Mouse (Mus musculus) adrenal gland, adult 2 months (tissue): Measurements from ENCODE around the gene Sbk1. TPM values are rescaled to one million over a fixed set of nuclear protein-coding genes. Genes with fewer than 3 reads are reported as not detected.

Source experiments
- DNase-seq: peaks from one replicate; pipeline ENCODE4 v3.0.0; 2021
- polyA plus RNA-seq: library from polyadenylated mRNA; depleted of rRNA; stranded (reverse); fragments of >200 nt; gene quantifications from 2 replicates; pipeline ENCODE4 v1.2.3, GENCODE M21; 2012; rRNA removed
- total RNA-seq, 2 experiments: library from RNA; stranded (reverse); gene quantifications; 2 replicates each; pipeline ENCODE4 v1.2.3; 2021

The Sbk1 gene
- total and polyA plus RNA-seq, 3 experiments = 32.4 to 178 (median 91.1) TPM

GRCm38 (mm10) chr7:126338906-126339305, 66.5 kb downstream of the Sbk1 start:
- DNase-seq = no peak

GRCm38 (mm10) chr7:126339521-126339971, 67.1 kb downstream of the Sbk1 start:
- no peak for DNase-seq

GRCm38 (mm10) chr7:126340206-126340618, 67.8 kb downstream of the Sbk1 start:
- no peak for DNase-seq

- DNase-seq = no peak
These were observed 68.5 kb downstream of the Sbk1 start for GRCm38 (mm10) chr7:126340896-126341295.

Other genes with a start within 250 kb of the Sbk1 start
- 100 to 1,000 TPM in 1 of 2 experiments, 10 to 100 TPM in 1; 68.8 to 110 TPM for gene Gsg1l, start 190.2 kb upstream of the Sbk1 start, total RNA-seq
- 158 and 175 TPM in 2 replicates for gene Gsg1l, start 190.2 kb upstream of the Sbk1 start, polyA plus RNA-seq
- 100 to 1,000 TPM in 1 of 2 experiments, 10 to 100 TPM in 1; 87.1 to 100 TPM for gene Xpo6, start 72.1 kb upstream of the Sbk1 start, total RNA-seq
- 131 and 176 TPM in 2 replicates for gene Xpo6, start 72.1 kb upstream of the Sbk1 start, polyA plus RNA-seq
- 1 to 10 TPM in 1 of 2 experiments, under 1 TPM in 1; 0.43 to 1.1 TPM for gene Lat, start 97.0 kb downstream of the Sbk1 start, total RNA-seq
- gene Lat, start 97.0 kb downstream of the Sbk1 start, polyA plus RNA-seq = 1.2 and 2.0 TPM in 2 replicates
- gene Spns1, start 104.8 kb downstream of the Sbk1 start, total RNA-seq = 10 to 100 TPM; 31.3 to 39.0 TPM
- 223 and 234 TPM in 2 replicates for gene Spns1, start 104.8 kb downstream of the Sbk1 start, polyA plus RNA-seq
- 1 to 10 TPM; 5.6 to 8.2 TPM for gene Nfatc2ip, start 124.1 kb downstream of the Sbk1 start, total RNA-seq
- 4.9 and 5.4 TPM in 2 replicates for gene Nfatc2ip, start 124.1 kb downstream of the Sbk1 start, polyA plus RNA-seq
- under 1 TPM; 0.24 to 0.29 TPM for gene Cd19, start 142.3 kb downstream of the Sbk1 start, total RNA-seq
- 0.50 and 0.73 TPM in 2 replicates for gene Cd19, start 142.3 kb downstream of the Sbk1 start, polyA plus RNA-seq
- 10 to 100 TPM; 39.5 to 73.6 TPM for gene Rabep2, start 156.1 kb downstream of the Sbk1 start, total RNA-seq
- 55.5 and 69.8 TPM in 2 replicates for gene Rabep2, start 156.1 kb downstream of the Sbk1 start, polyA plus RNA-seq
- not detected for gene Atp2a1, start 190.5 kb downstream of the Sbk1 start, total RNA-seq
- not detected in 2 replicates for gene Atp2a1, start 190.5 kb downstream of the Sbk1 start, polyA plus RNA-seq
- 10 to 100 TPM; 54.4 to 61.2 TPM for gene Sh2b1, start 202.8 kb downstream of the Sbk1 start, total RNA-seq
- gene Sh2b1, start 202.8 kb downstream of the Sbk1 start, polyA plus RNA-seq = 90.7 and 93.9 TPM in 2 replicates
- 100 to 1,000 TPM; 217 to 239 TPM for gene Tufm, start 214.7 kb downstream of the Sbk1 start, total RNA-seq
- 236 and 278 TPM in 2 replicates for gene Tufm, start 214.7 kb downstream of the Sbk1 start, polyA plus RNA-seq
- gene Atxn2l, start 230.8 kb downstream of the Sbk1 start, total RNA-seq = 100 to 1,000 TPM in 1 of 2 experiments, 10 to 100 TPM in 1; 83.7 to 108 TPM
- 454 and 474 TPM in 2 replicates for gene Atxn2l, start 230.8 kb downstream of the Sbk1 start, polyA plus RNA-seq